Mouse (Mus musculus) liver (tissue): ENCODE measurements around the gene Pet2.

Source experiments
- DNase-seq: peaks from one replicate; pipeline ENCODE4 v3.0.0-alpha.2; 2020; ENCODE audit warnings: mixed read lengths

Pet2 gene

GRCm38 (mm10) chrX:89409589-89409988, at the start of gene Pet2:
Gene Pet2 (minus strand): TSS chrX:89409689.
- DNase-seq = no peak
